Mouse (Mus musculus) lung, postnatal 0 days (tissue): ENCODE measurements around the gene Asb16. TPM values are rescaled to one million over a fixed set of nuclear protein-coding genes. Genes with fewer than 3 reads are reported as not detected.

ENCODE experiments used
- ATAC-seq: fragments of 200-750 bp; cut with Nextera tagmentation; 2 replicates; pipeline ENCODE4 v1.8.0; 2017; ENCODE audit warnings: moderate library complexity
- DNase-seq: peaks from one replicate; pipeline ENCODE4 v3.0.0-alpha.2; 2016; ENCODE audit warnings: low spot score
- H3K27ac ChIP-seq: fragments of 300-500 bp; sonication (generic); 2 replicates; pipeline ENCODE4 v1.5.1; 2014; ENCODE audit warnings: antibody characterized with exemption, mild to moderate bottlenecking, low read length, mixed read lengths
- H3K27me3 ChIP-seq: fragments of 300-500 bp; sonication (generic); replicated peaks from 2 replicates; pipeline ENCODE4 v1.6.1; 2014; ENCODE audit warnings: low read length, mixed read lengths; ENCODE audit not compliant: insufficient read depth
- H3K36me3 ChIP-seq: fragments of 300-500 bp; sonication (generic); 2 replicates; pipeline ENCODE4 v1.6.1; 2014; ENCODE audit warnings: low read length, mixed read lengths; ENCODE audit not compliant: insufficient read depth
- H3K4me1 ChIP-seq: fragments of 300-500 bp; sonication (generic); 2 replicates; pipeline ENCODE4 v1.6.1; 2014; ENCODE audit warnings: antibody characterized with exemption, low read depth, low read length, mixed read lengths; ENCODE audit not compliant: insufficient read depth
- H3K4me2 ChIP-seq: fragments of 300-500 bp; sonication (generic); replicated peaks from 2 replicates; pipeline ENCODE4 v1.6.1; 2014; ENCODE audit warnings: low read depth, mild to moderate bottlenecking, low read length, moderate library complexity, mixed read lengths
- H3K4me3 ChIP-seq: fragments of 300-500 bp; sonication (generic); 2 replicates; pipeline ENCODE4 v1.5.1; 2014; ENCODE audit warnings: low read depth, low read length
- H3K9ac ChIP-seq: fragments of 300-500 bp; sonication (generic); replicated peaks from 2 replicates; pipeline ENCODE4 v1.6.1; 2014; ENCODE audit warnings: low read depth, mild to moderate bottlenecking
- H3K9me3 ChIP-seq: fragments of 300-500 bp; sonication (generic); 2 replicates; pipeline ENCODE4 v1.6.1; 2016; ENCODE audit warnings: low read length, mixed read lengths
- CTCF ChIP-seq: IDR thresholded peaks from 2 replicates; pipeline ENCODE4 v1.5.1; 2016; ENCODE audit warnings: antibody characterized with exemption, mild to moderate bottlenecking
- EP300 ChIP-seq: IDR thresholded peaks from 2 replicates; pipeline ENCODE4 v1.6.1; 2016; ENCODE audit warnings: antibody characterized with exemption, mild to moderate bottlenecking, control low read depth
- WGBS: fragments of 180-500 bp; shearing (Covaris S2); extraction: QIAGEN DNeasy Blood & Tissue Kit; methylation state at CpG from one replicate; pipeline ENCODE4 v1.1.7; 2014; 5-methylcytosine and 5-hydroxymethylcytosine counted together
- polyA plus RNA-seq: library from polyadenylated mRNA; unstranded; fragments of >200 nt; fragmentation: Nextera tagmentation; extraction: Ambion mirVana; gene quantifications from 2 replicates; pipeline ENCODE4 v1.2.1, GENCODE M21; 2015

Asb16 gene
- polyA plus RNA-seq, 1 experiment from 2014 or later, result not detected

DNA sequence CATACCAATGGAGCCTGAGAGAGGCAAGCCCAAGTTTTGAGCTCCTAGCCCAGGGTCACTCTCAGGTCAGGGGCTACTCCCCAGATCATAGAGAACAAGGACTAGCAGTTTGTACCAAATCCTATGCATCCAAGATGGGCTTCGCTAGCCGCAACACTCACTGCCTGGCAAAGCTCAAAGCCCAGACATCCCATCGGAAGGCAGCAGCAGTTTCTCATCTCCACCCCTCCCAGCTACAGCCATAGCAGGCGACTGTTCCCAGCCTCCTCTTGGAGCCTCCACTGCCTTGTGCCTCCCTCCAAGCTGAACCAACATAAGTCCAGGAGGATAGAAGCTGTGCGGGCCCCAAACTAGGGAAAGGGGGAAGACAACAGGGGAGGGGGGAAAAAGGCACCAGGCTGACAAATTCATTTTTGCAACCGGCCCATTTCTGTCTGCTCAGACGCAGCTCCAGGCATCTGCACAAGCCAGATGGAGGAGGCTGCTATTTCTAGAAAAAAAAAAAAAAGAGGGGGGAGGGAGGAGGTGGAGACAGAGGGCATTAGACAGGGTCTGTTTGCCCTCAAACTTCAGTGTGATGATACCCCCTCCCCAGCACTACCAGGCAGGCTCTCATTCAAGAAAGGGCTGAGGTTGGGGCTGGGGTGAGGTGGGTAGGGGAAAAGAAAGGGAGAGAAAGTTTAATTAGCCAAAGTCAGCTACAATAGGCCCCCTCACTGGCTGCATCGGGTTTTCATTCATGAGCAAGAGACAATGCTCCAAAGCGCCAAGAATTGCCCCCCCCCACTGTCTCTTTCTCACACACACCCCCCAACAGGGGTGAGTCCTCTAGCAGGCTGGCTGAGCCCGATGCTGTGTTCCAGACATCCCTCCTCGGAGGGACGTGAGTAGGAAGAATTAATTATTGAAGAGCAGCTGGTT is 41.0 kb upstream of the Asb16 start:
- peak; percentile 26 for DNase-seq
- no peaks in the 10 kb centered on the region for H3K36me3 ChIP-seq
- no peaks in the 10 kb centered on the region for H3K27me3 ChIP-seq
- peak overlapping the region; percentile 99; the same call in 1 of the 2 replicates for H3K4me3 ChIP-seq
- H3K4me2 ChIP-seq, result peak overlapping the region; percentile 89
- 29% methylated on average over 12 of the region's 12 CpGs for WGBS
- no peak overlapping the region for H3K27ac ChIP-seq
- no peaks in the 10 kb centered on the region for H3K9me3 ChIP-seq
- TF ChIP-seq CTCF (no peak), EP300 (no peak)
- ATAC-seq, result no peak
- no peak overlapping the region for H3K9ac ChIP-seq
- H3K4me1 ChIP-seq, result peaks cover 47% of the 10 kb centered on the region

DNA sequence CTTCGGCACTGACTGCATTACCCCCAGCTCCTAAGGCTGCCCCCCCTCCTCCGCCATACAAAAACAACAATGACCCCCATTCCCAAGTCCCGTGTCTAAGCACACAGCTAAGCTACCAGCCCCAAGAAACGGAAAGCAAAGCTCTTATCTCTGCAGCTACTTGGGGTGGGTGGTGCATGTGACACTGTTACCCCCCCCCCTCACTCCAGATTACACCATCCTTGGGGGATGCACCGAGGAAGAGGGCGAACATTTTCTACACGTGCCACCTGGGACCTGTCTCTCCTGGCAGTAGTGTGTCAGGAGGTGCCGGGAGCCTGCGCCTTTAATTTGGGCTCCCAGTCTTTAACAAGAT is 40.4 kb upstream of the Asb16 start:
- Histone ChIP-seq H3K27ac (no peak overlapping the region), H3K4me2 (peak overlapping the region; percentile 89), H3K4me1 (peaks cover 44% of the 10 kb centered on the region), H3K27me3 (no peaks in the 10 kb centered on the region), H3K36me3 (no peaks in the 10 kb centered on the region), H3K9ac (no peak overlapping the region), H3K4me3 (peak overlapping the region; percentile 99), H3K9me3 (no peaks in the 10 kb centered on the region)
- no peak for TF ChIP-seq CTCF
- no peak for TF ChIP-seq EP300
- WGBS, result 31% methylated on average over 8 of the region's 9 CpGs
- DNase-seq, result no peak
- no peak for ATAC-seq

DNA sequence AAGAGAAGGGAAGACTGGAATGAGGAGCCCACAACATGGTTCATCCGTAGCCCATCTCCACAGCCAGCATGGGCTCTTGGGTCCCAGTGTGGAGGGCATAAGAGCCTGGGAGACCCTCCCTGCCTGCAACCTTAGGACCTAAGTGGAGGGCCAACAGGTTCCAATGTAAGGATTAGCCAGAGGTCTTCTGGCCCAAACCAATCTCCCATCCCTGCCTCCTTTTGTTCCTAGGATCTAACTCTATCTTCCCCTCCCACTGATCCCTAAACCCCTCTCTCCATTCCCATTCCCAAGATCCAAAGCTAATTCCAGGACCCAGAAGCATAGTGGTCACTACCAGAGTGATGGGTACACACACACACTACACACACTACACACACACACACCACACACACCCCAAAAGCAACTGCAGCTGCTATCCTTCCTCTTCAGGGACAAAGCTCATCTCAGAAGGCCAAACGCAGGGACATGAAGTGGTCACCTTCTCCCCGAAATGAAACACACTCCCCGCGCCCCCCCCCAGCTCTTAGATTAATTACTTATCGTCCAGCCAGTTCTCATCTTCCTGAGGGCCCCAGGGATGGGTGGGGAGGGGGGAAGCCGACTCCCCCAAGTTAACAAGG is 39.8 kb upstream of the Asb16 start:
- TF ChIP-seq CTCF (no peak), EP300 (no peak)
- WGBS, result 16% methylated on average over 6 of the region's 7 CpGs
- DNase-seq (no peak), ATAC-seq (no peak)
- H3K27me3 ChIP-seq, result no peaks in the 10 kb centered on the region
- no peaks in the 10 kb centered on the region for H3K36me3 ChIP-seq
- H3K4me2 ChIP-seq, result peak overlapping the region; percentile 89
- H3K9ac ChIP-seq, result peak overlapping the region; percentile 79; the same call in 1 of the 2 replicates
- H3K4me1 ChIP-seq, result peaks cover 41% of the 10 kb centered on the region
- H3K9me3 ChIP-seq, result no peaks in the 10 kb centered on the region
- peak overlapping the region; percentile 99 for H3K4me3 ChIP-seq
- H3K27ac ChIP-seq, result 0 out of 2 replicates have a peak overlapping the region, but pooled peaks have one; percentile 86

DNA sequence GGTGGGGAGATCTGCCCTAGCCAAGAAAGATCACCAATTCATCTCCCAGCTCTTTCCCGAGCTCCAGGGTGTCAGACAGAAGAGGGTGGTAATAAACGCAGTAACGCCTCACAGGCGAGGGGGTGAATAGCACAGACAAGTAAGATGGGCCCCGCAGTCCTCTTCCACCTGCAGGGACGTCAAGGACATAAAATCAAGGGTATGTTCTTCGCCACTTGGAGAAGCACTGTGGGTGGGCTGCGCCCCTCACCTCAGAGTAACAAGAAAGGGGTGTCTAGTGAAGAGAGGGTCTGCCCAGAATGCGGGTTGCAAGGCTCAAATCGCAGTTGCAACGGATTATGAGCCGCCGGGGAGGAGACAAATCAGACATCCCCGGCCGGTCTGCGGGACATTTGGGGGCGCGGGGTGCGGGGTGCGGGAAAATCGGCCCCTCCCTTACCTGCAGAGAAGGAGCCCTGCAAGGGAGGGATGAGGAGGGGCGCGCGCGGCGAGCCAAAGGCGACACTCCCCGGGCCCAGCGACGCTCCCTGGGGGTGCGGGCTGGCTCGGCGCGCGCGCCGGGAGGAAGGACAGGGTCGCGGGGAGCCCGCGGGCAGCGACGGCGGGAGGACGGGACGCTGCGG is 39.1 kb upstream of the Asb16 start:
- Histone ChIP-seq H3K27ac (peak overlapping the region; percentile 86), H3K27me3 (no peaks in the 10 kb centered on the region), H3K36me3 (no peaks in the 10 kb centered on the region), H3K4me2 (peak overlapping the region; percentile 89), H3K9me3 (no peaks in the 10 kb centered on the region), H3K9ac (peak overlapping the region; percentile 79), H3K4me1 (peaks cover 34% of the 10 kb centered on the region), H3K4me3 (peak overlapping the region; percentile 99)
- peak; percentile 39 for ATAC-seq
- peak; percentile 30 for DNase-seq
- WGBS, result 1% methylated on average over 44 of the region's 47 CpGs
- TF ChIP-seq EP300 (no peak), CTCF (no peak; the same call in 1 of the 2 replicates)

DNA sequence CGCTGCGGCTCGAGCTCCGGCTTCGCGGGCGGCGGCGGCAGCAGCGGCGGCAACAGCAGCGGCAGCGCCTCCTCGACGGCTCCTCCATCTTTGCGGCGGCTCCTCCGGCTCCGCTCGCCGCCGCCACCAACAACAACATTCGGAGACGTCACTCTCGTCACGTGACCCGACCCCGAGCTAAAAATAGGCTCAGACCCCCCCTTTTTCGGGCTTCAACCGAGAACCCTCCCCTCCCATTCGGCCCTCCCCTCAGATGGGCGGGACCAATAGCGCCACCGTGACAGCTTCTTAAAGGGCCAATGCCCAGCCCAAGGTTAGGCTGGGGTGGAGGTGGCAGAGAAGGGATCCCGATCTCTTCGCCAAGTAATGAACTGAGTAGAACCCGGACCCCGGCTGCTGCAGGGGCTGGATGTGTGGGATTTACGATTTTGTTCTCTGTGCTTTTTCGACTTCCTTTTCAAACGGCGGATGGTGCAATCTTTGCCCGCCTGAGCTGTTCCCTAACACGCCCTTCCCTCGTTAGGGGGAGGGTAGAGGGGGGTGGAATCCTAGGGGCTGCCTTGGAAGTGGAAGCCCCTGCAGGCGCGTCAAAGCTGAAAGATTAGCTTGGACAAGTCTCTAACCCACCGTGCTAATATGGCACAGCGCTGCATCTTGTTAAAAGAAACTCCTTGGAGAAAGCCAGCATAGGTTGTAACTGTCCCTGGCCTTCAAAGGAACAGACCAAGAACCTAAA is 38.4 kb upstream of the Asb16 start, which contains the start of gene Hdac5:
Hdac5 (minus strand) TSS at position 161 of the 736 bp plus-strand sequence.
- Histone ChIP-seq H3K27me3 (no peaks in the 10 kb centered on the region), H3K4me2 (peak within 1 kb of the TSS; percentile 89), H3K36me3 (no peaks in the 10 kb centered on the region), H3K9me3 (no peaks in the 10 kb centered on the region), H3K4me3 (peak within 1 kb of the TSS; percentile 99), H3K4me1 (peaks cover 27% of the 10 kb centered on the region), H3K9ac (peak within 1 kb of the TSS; percentile 79), H3K27ac (peak within 1 kb of the TSS; percentile 86)
- 0 out of 2 replicates have a peak, but pooled peaks have one; percentile 21 for TF ChIP-seq EP300
- peak; percentile 24; the same call in 1 of the 2 replicates for TF ChIP-seq CTCF
- WGBS, result 1% methylated on average over 36 of the region's 49 CpGs
- ATAC-seq (peak; percentile 85), DNase-seq (peak; percentile 99)
